In the genomic region with DNA sequence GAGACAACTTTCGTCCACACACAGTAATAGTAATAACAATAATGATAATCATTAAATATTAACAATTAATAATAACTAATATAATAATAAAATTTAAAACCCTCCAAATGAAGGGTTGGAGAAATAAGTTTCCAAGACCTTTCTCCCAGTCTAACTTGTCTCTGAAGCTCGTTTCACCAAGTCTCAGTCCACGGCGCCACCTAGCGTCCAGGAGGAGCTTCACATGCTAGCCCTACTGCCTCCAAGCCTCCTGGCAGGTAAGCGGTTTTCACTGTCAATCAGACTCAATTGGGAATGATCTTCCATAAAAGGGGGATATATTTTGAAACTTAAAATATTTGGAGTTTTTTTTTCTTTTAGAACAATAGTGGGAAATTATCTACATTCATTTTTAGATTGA, we compare ENCODE assay signal across 7 mouse cellular contexts. TPM values are rescaled to one million over a fixed set of nuclear protein-coding genes. Genes with fewer than 3 reads are reported as not detected.
DNase-seq lines count a peak whose midpoint lies in the region; ATAC-seq and TF ChIP-seq lines count a peak whose summit lies in the region.

No protein-coding gene starts in this region.

- H3K4me3 ChIP-seq in intestine, postnatal 0 days (ENCODE audit: low read depth, low read length) = peak overlapping the region; percentile 23
- no peak overlapping the region for H3K4me3 ChIP-seq in midbrain, embryonic 12.5 days

- intact Hi-C loops in left cerebral cortex, postnatal 4 days (cut with DNase I) = loop anchor here (5.0 to 10.0 kb wide), 2 partner anchors 144 to 437 kb away; no protein-coding TSS in a partner anchor

- H3K36me3 ChIP-seq in intestine, postnatal 0 days (ENCODE audit: control insufficient read depth, insufficient read depth) = no peaks in the 10 kb centered on the region
- no peaks in the 10 kb centered on the region for H3K36me3 ChIP-seq in midbrain, embryonic 12.5 days

- peak; percentile 83 to 90 for DNase-seq in adrenal gland, adult 18-20 months (ENCODE audit: low spot score in 2 of 2)
- DNase-seq in embryo, embryonic 11 days = peak; percentile 79
- DNase-seq in gastrocnemius, postnatal 4 days (ENCODE audit: low spot score in 2 of 2) = peak; percentile 65 to 77
- DNase-seq in left cerebral cortex, postnatal 4 days = peak; percentile 81
- peak; percentile 78 for DNase-seq in skeletal muscle tissue, adult 2 months (ENCODE audit: low read depth, low spot score)

- no peaks in the 10 kb centered on the region for H3K4me1 ChIP-seq in intestine, postnatal 0 days (replicated peaks; ENCODE audit: control insufficient read depth, insufficient read depth, low read length)
- H3K4me1 ChIP-seq in midbrain, embryonic 12.5 days = no peaks in the 10 kb centered on the region

- no peaks in the 10 kb centered on the region for H3K9me3 ChIP-seq in intestine, postnatal 0 days (ENCODE audit: control insufficient read depth)
- no peaks in the 10 kb centered on the region for H3K9me3 ChIP-seq in midbrain, embryonic 12.5 days

- ATAC-seq in intestine, postnatal 0 days = peak; percentile 58
- no peak for ATAC-seq in midbrain, embryonic 12.5 days (ENCODE audit: low FRiP score, low read depth)

- H3K27me3 ChIP-seq in intestine, postnatal 0 days (replicated peaks; ENCODE audit: control insufficient read depth, insufficient read depth, low read length) = no peaks in the 10 kb centered on the region
- peaks cover 3% of the 10 kb centered on the region; the same call in 1 of the 2 replicates for H3K27me3 ChIP-seq in midbrain, embryonic 12.5 days

- peak overlapping the region; percentile 62 for H3K4me2 ChIP-seq in intestine, postnatal 0 days (replicated peaks; ENCODE audit: low read depth)
- peak overlapping the region; percentile 37 for H3K4me2 ChIP-seq in midbrain, embryonic 12.5 days (replicated peaks)

- H3K9ac ChIP-seq in intestine, postnatal 0 days (ENCODE audit: low read depth, low read length) = no peak overlapping the region
- no peak overlapping the region for H3K9ac ChIP-seq in midbrain, embryonic 12.5 days (replicated peaks)

- H3K27ac ChIP-seq in intestine, postnatal 0 days (ENCODE audit: low read depth, low read length) = peak overlapping the region; percentile 70
- H3K27ac ChIP-seq in midbrain, embryonic 12.5 days (replicated peaks) = no peak overlapping the region

- TF ChIP-seq CTCF in intestine, postnatal 0 days (IDR thresholded peaks at IDR 0.05; ENCODE audit: low read depth) = peak; percentile 86

- 10% methylated on average over 6 of the region's 6 CpGs for WGBS in intestine, postnatal 0 days
- 15% methylated on average over 6 of the region's 6 CpGs for WGBS in midbrain, embryonic 12.5 days

RNA-seq across cellular contexts. Expression of a gene that starts 20.6 kb away (rescaled TPM):
- total RNA-seq in adrenal gland, adult 18-20 months (2021) = 10 to 100 TPM; 30.2 to 34.3 TPM
- 10 to 100 TPM; 34.2 to 40.2 TPM for total RNA-seq in gastrocnemius, postnatal 4 days (2021)
- polyA plus RNA-seq in intestine, postnatal 0 days (2015; fragmentation: Nextera tagmentation; extraction: Ambion mirVana) = 10.2 and 12.0 TPM in 2 replicates
- total RNA-seq in left cerebral cortex, postnatal 4 days (2021) = 10 to 100 TPM; 40.8 to 43.6 TPM
- polyA plus RNA-seq in midbrain, embryonic 12.5 days (2016; fragmentation: Nextera tagmentation; extraction: Ambion mirVana) = 14.0 TPM in 2 replicates
